Mouse (Mus musculus): ENCODE results near the gene Galr3. TPM values are rescaled to one million over a fixed set of nuclear protein-coding genes. Genes with fewer than 3 reads are reported as not detected.
"Not testable (repeated sequence)": the region's sequence is repeated elsewhere in the genome, so short reads cannot be mapped to it uniquely, and the experiment has no call there.

Gene Galr3
- polyA plus RNA-seq, 1 experiment from 2014 or later, result not detected

GRCm38 (mm10) chr15:79006638-79007037 is 35.0 kb upstream of the Galr3 start:
- Histone ChIP-seq H3K4me2 (no peak overlapping the region), H3K9ac (no peak overlapping the region), H3K36me3 (peaks cover 46% of the 10 kb centered on the region), H3K27ac (no peak overlapping the region), H3K4me1 (replicated peaks) (peaks cover 7% of the 10 kb centered on the region; the same call in 1 of the 2 replicates), H3K4me3 (no peak overlapping the region), H3K27me3 (no peaks in the 10 kb centered on the region), H3K9me3 (replicated peaks) (no peaks in the 10 kb centered on the region)
- WGBS, result 66% methylated on average over 3 of the region's 3 CpGs
- ATAC-seq (replicated peaks; ENCODE audit: insufficient number of reproducible peaks, insufficient read depth, low FRiP score, low read depth), result no peak

GRCm38 (mm10) chr15:79007059-79007458 is 34.6 kb upstream of the Galr3 start:
- Histone ChIP-seq H3K27ac (no peak overlapping the region), H3K9me3 (replicated peaks) (no peaks in the 10 kb centered on the region), H3K4me2 (no peak overlapping the region), H3K4me1 (replicated peaks) (0 out of 2 replicates have a peak, but pooled peaks cover 3% of the 10 kb centered on the region), H3K36me3 (peaks cover 42% of the 10 kb centered on the region), H3K27me3 (no peaks in the 10 kb centered on the region), H3K9ac (no peak overlapping the region), H3K4me3 (no peak overlapping the region)
- ATAC-seq (replicated peaks; ENCODE audit: insufficient number of reproducible peaks, insufficient read depth, low FRiP score, low read depth), result no peak
- WGBS, result 92% methylated on average over 5 of the region's 5 CpGs

DNA sequence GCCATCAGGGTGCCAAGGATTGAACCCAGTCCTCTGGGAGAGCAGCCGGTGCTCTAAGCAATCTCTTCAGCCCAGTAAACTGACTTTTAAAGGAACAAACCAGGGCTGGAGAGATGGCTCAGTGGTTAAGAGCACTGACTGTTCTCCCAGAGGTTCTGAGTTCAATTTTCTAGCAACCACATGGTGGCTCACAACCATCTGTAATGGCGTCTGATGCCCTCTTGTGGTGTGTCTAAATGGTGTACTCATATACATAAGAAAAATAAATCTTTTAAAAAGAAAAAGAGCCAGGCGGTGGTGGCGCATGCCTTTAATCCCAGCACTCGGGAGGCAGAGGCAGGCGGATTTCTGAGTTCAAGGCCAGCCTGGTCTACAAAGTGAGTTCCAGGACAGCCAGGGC is 33.8 kb upstream of the Galr3 start:
- H3K9ac ChIP-seq; H3K4me3 ChIP-seq; H3K9me3 ChIP-seq (replicated peaks); H3K27me3 ChIP-seq; H3K27ac ChIP-seq; ATAC-seq (replicated peaks; ENCODE audit: insufficient number of reproducible peaks, insufficient read depth, low FRiP score, low read depth); H3K4me1 ChIP-seq (replicated peaks); H3K4me2 ChIP-seq: not testable (repeated sequence)
- peaks cover 34% of the 10 kb centered on the region for H3K36me3 ChIP-seq
- 85% methylated on average over 6 of the region's 6 CpGs for WGBS

- peaks cover 17% of the 10 kb centered on the region for H3K36me3 ChIP-seq
- ATAC-seq (replicated peaks; ENCODE audit: insufficient number of reproducible peaks, insufficient read depth, low FRiP score, low read depth), result no peak; the same call in 1 of the 2 replicates
- H3K27ac ChIP-seq, result no peak overlapping the region
- H3K4me3 ChIP-seq, result no peak overlapping the region
- H3K4me2 ChIP-seq, result no peak overlapping the region
- no peaks in the 10 kb centered on the region for H3K9me3 ChIP-seq (replicated peaks)
- no peaks in the 10 kb centered on the region for H3K27me3 ChIP-seq
- 57% methylated on average over 5 of the region's 5 CpGs for WGBS
- 0 out of 2 replicates have a peak, but pooled peaks cover 3% of the 10 kb centered on the region for H3K4me1 ChIP-seq (replicated peaks)
- no peak overlapping the region for H3K9ac ChIP-seq
Observed at GRCm38 (mm10) chr15:79009734-79010133, 32.0 kb upstream of the Galr3 start.

GRCm38 (mm10) chr15:79011550-79011949 is 30.1 kb upstream of the Galr3 start:
- Histone ChIP-seq H3K4me1 (replicated peaks) (0 out of 2 replicates have a peak, but pooled peaks cover 3% of the 10 kb centered on the region), H3K27ac (no peak overlapping the region), H3K4me2 (no peak overlapping the region), H3K9ac (no peak overlapping the region), H3K9me3 (replicated peaks) (no peaks in the 10 kb centered on the region), H3K4me3 (no peak overlapping the region), H3K36me3 (no peaks in the 10 kb centered on the region; the same call in 1 of the 2 replicates), H3K27me3 (no peaks in the 10 kb centered on the region)
- no peak for ATAC-seq (replicated peaks; ENCODE audit: insufficient number of reproducible peaks, insufficient read depth, low FRiP score, low read depth)
- 54% methylated on average over 10 of the region's 10 CpGs for WGBS

GRCm38 (mm10) chr15:79013382-79013781 is 28.3 kb upstream of the Galr3 start:
- Histone ChIP-seq H3K4me2 (no peak overlapping the region), H3K9me3 (replicated peaks) (no peaks in the 10 kb centered on the region), H3K9ac (no peak overlapping the region), H3K36me3 (no peaks in the 10 kb centered on the region), H3K4me1 (replicated peaks) (0 out of 2 replicates have a peak, but pooled peaks cover 3% of the 10 kb centered on the region), H3K27ac (no peak overlapping the region), H3K27me3 (no peaks in the 10 kb centered on the region), H3K4me3 (no peak overlapping the region)
- WGBS, result 64% methylated on average over 7 of the region's 7 CpGs
- no peak for ATAC-seq (replicated peaks; ENCODE audit: insufficient number of reproducible peaks, insufficient read depth, low FRiP score, low read depth)

GRCm38 (mm10) chr15:79018191-79018590 is 23.5 kb upstream of the Galr3 start:
- no peak overlapping the region for H3K4me3 ChIP-seq
- ATAC-seq (replicated peaks; ENCODE audit: insufficient number of reproducible peaks, insufficient read depth, low FRiP score, low read depth), result no peak
- no peaks in the 10 kb centered on the region for H3K27me3 ChIP-seq
- no peaks in the 10 kb centered on the region for H3K9me3 ChIP-seq (replicated peaks)
- 34% methylated on average over 4 of the region's 4 CpGs for WGBS
- H3K4me1 ChIP-seq (replicated peaks), result no peaks in the 10 kb centered on the region
- no peak overlapping the region for H3K27ac ChIP-seq
- no peak overlapping the region for H3K9ac ChIP-seq
- no peaks in the 10 kb centered on the region for H3K36me3 ChIP-seq
- H3K4me2 ChIP-seq, result no peak overlapping the region

DNA sequence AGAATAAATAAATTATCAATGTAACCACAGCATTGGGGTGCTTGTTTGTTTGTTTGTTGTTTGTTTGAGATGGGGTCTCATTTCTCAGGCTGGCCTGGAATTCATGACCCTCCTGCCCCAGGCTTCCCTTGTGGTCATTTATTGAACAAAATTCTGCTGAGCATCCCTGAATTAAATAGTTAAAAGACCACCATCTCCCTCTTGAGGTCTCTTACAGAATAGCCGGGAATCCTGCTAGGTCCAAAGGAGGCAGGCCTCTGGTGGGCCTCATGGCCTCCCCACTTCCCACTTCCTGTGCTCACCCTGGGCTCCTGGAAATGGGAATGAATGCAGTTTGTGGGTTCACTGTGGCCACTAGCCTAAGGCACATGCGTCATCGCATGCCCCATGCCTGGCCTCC is 22.8 kb upstream of the Galr3 start:
- Histone ChIP-seq H3K27ac (no peak overlapping the region), H3K4me3 (no peak overlapping the region), H3K9me3 (replicated peaks) (no peaks in the 10 kb centered on the region), H3K4me2 (no peak overlapping the region), H3K36me3 (no peaks in the 10 kb centered on the region), H3K9ac (no peak overlapping the region), H3K27me3 (no peaks in the 10 kb centered on the region), H3K4me1 (replicated peaks) (no peaks in the 10 kb centered on the region)
- 54% methylated on average over 3 of the region's 3 CpGs for WGBS
- ATAC-seq (replicated peaks; ENCODE audit: insufficient number of reproducible peaks, insufficient read depth, low FRiP score, low read depth), result no peak

DNA sequence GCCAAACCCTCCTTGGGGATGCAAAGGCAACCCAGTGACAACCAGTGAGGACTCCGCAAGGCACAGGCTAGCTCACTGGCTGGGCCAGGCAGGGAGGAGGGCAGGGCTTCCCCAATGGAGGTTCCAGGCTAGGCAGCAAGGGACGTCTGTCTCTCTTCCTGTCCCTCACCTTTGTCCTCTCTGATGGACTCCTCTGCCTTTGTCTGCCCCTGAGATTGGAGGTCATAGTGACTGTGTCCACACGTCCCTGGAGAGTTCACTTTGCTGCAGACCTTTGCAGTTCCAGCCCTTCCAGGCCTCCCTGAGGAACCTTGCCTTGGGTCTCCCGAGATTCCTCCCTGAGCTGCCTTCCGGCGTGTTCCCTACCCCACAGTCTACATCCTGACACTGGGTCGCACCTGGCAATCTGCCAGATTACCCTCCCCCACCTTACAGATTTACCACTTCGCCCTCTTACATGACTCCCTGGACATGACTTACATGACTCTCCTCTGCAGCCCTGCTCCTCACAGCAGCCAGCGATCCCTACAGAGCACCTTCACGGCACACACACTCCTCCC is 18.9 kb upstream of the Galr3 start:
- Histone ChIP-seq H3K36me3 (no peaks in the 10 kb centered on the region), H3K27ac (no peak overlapping the region), H3K4me1 (replicated peaks) (peaks cover 18% of the 10 kb centered on the region), H3K9ac (no peak overlapping the region), H3K9me3 (replicated peaks) (no peaks in the 10 kb centered on the region), H3K27me3 (no peaks in the 10 kb centered on the region), H3K4me2 (no peak overlapping the region), H3K4me3 (no peak overlapping the region)
- 49% methylated on average over 10 of the region's 10 CpGs for WGBS
- no peak for ATAC-seq (replicated peaks; ENCODE audit: insufficient number of reproducible peaks, insufficient read depth, low FRiP score, low read depth)

GRCm38 (mm10) chr15:79023366-79023765 is 18.3 kb upstream of the Galr3 start:
- Histone ChIP-seq H3K9ac (no peak overlapping the region), H3K27ac (no peak overlapping the region), H3K36me3 (no peaks in the 10 kb centered on the region), H3K9me3 (replicated peaks) (no peaks in the 10 kb centered on the region), H3K27me3 (no peaks in the 10 kb centered on the region), H3K4me2 (no peak overlapping the region), H3K4me3 (no peak overlapping the region), H3K4me1 (replicated peaks) (peaks cover 19% of the 10 kb centered on the region)
- WGBS, result 69% methylated on average over 1 of the region's 1 CpGs
- ATAC-seq (replicated peaks; ENCODE audit: insufficient number of reproducible peaks, insufficient read depth, low FRiP score, low read depth), result no peak

GRCm38 (mm10) chr15:79025687-79026308 is 15.9 kb upstream of the Galr3 start:
- Histone ChIP-seq H3K27ac (no peak overlapping the region), H3K36me3 (no peaks in the 10 kb centered on the region), H3K9me3 (replicated peaks) (no peaks in the 10 kb centered on the region), H3K27me3 (no peaks in the 10 kb centered on the region), H3K4me2 (peak overlapping the region; percentile 49), H3K9ac (no peak overlapping the region), H3K4me1 (replicated peaks) (peaks cover 25% of the 10 kb centered on the region), H3K4me3 (peak overlapping the region; percentile 20)
- 17% methylated on average over 16 of the region's 18 CpGs for WGBS
- ATAC-seq (replicated peaks; ENCODE audit: insufficient number of reproducible peaks, insufficient read depth, low FRiP score, low read depth), result no peak

All from heart, embryonic 15.5 days (tissue).